Comparison of ENCODE assay signal across 8 mouse cellular contexts in genomic region chr3:70482521-70482920, GRCm38 (mm10).
DNase-seq lines count a peak whose midpoint lies in the region; ATAC-seq and TF ChIP-seq lines count a peak whose summit lies in the region.

No protein-coding gene starts in this region.

- H3K4me1 ChIP-seq in hindbrain, postnatal 0 days (ENCODE audit: insufficient read depth, low read length), result no peaks in the 10 kb centered on the region

- H3K79me3 ChIP-seq in C2C12 (ENCODE audit: low read depth), result no peaks in the 10 kb centered on the region

- H3K27ac ChIP-seq in hindbrain, postnatal 0 days, result no peak overlapping the region

- H3K9ac ChIP-seq in hindbrain, postnatal 0 days (replicated peaks; ENCODE audit: low read length), result no peak overlapping the region

- H3K27me3 ChIP-seq in C2C12 (ENCODE audit: control insufficient read depth, insufficient read depth, insufficient read length), result no peaks in the 10 kb centered on the region
- no peaks in the 10 kb centered on the region for H3K27me3 ChIP-seq in hindbrain, postnatal 0 days (ENCODE audit: insufficient read depth, low read length)

- peak; percentile 5 for DNase-seq in cerebellum, adult 11-12 months
- DNase-seq in cerebellum, adult 9-11 months, result no peak
- DNase-seq in embryo, embryonic 11 days, result peak; percentile 55
- DNase-seq in hindbrain, postnatal 0 days (ENCODE audit: low spot score), result peak; percentile 87
- DNase-seq in left cerebral cortex, postnatal 25 days (ENCODE audit: low spot score in 2 of 2), result peak; percentile 47 to 77
- peak; percentile 62 to 66 for DNase-seq in right cerebral cortex, adult 2 months (ENCODE audit: low spot score in 2 of 2)
- no peak for DNase-seq in gastrocnemius, adult 8-10 months (ENCODE audit: low spot score in 2 of 2)

- WGBS in hindbrain, postnatal 0 days, result 21% methylated on average over 9 of the region's 9 CpGs

- intact Hi-C loops in left cerebral cortex, postnatal 25 days (cut with DNase I), result no loop called here

- peak; percentile 96 for ATAC-seq in hindbrain, postnatal 0 days

- H3K9me3 ChIP-seq in hindbrain, postnatal 0 days (ENCODE audit: low read length), result no peaks in the 10 kb centered on the region

- H3K4me3 ChIP-seq in C2C12 (ENCODE audit: insufficient read depth, poor library complexity, severe bottlenecking), result no peak overlapping the region
- H3K4me3 ChIP-seq in hindbrain, postnatal 0 days (ENCODE audit: low read length), result no peak overlapping the region

- H3K79me2 ChIP-seq in C2C12 (ENCODE audit: control insufficient read depth, insufficient read depth), result no peaks in the 10 kb centered on the region

- peak overlapping the region; percentile 36 for H3K4me2 ChIP-seq in hindbrain, postnatal 0 days (ENCODE audit: low read depth, low read length)

- H3ac ChIP-seq in C2C12 (ENCODE audit: control insufficient read depth, insufficient read length, low read depth), result no peak overlapping the region

- no peaks in the 10 kb centered on the region for H3K36me3 ChIP-seq in C2C12 (ENCODE audit: control insufficient read depth, insufficient read depth)
- H3K36me3 ChIP-seq in hindbrain, postnatal 0 days (ENCODE audit: insufficient read depth, low read length), result no peaks in the 10 kb centered on the region

- TF ChIP-seq CTCF in C2C12 (IDR thresholded peaks at IDR 0.05; ENCODE audit: control insufficient read depth, insufficient read depth, insufficient read length), result peak; percentile 32
- TF ChIP-seq CTCF in hindbrain, postnatal 0 days (IDR thresholded peaks at IDR 0.05; ENCODE audit: low read depth), result peak; percentile 84

TF ChIP-seq in C2C12, 6 proteins besides CTCF, POLR2A, EP300 and RAD21:
- no peak for TF ChIP-seq MAX (IDR thresholded peaks at IDR 0.05)

Comparison
In these comparisons a context has a peak if more than half of its experiments do, and no peak if none do; other contexts are left out.
1. DNase-seq: peak in cerebellum, adult 11-12 months (single experiment), embryo, embryonic 11 days (single experiment), hindbrain, postnatal 0 days (single experiment), left cerebral cortex, postnatal 25 days (2 of 2) and right cerebral cortex, adult 2 months (2 of 2); none in cerebellum, adult 9-11 months (single experiment) and gastrocnemius, adult 8-10 months (0 of 2).